In genomic region chr7:115825295-115825694, GRCm38 (mm10) we compare ENCODE assay signal across 9 mouse cellular contexts.
DNase-seq lines count a peak whose midpoint lies in the region; ATAC-seq and TF ChIP-seq lines count a peak whose summit lies in the region.
"Had no signal": no experiment of that assay in that cellular context is flagged by ENCODE, and none has a peak within 500 bp of the region (broad histone marks: within the 10 kb centered on the region; RNA-seq: fewer than 3 reads in every experiment).

No protein-coding gene starts in this region.

- no peak overlapping the region for H3K4me2 ChIP-seq in intestine, embryonic 14.5 days (ENCODE audit: low read length)
- H3K4me2 ChIP-seq in intestine, postnatal 0 days (replicated peaks; ENCODE audit: low read depth) = no peak overlapping the region
- no peak overlapping the region for H3K4me2 ChIP-seq in forebrain, embryonic 13.5 days
- no peak overlapping the region for H3K4me2 ChIP-seq in hindbrain, embryonic 13.5 days

- no peak for ATAC-seq in intestine, embryonic 14.5 days (replicated peaks; ENCODE audit: low FRiP score, low TSS enrichment, low read depth)
- no peak for ATAC-seq in intestine, postnatal 0 days
- ATAC-seq in forebrain, embryonic 13.5 days = peak; percentile 46; the same call in 1 of the 2 replicates
- ATAC-seq in hindbrain, embryonic 13.5 days (ENCODE audit: low FRiP score) = no peak
- ATAC-seq in inflammation-experienced regulatory T-cells, adult 6 months = no peak

- no peak for DNase-seq in intestine, embryonic 14.5 days (ENCODE audit: low spot score)
- DNase-seq in brain, embryonic 14.5 days (ENCODE audit: low read depth) = peak; percentile 79
- DNase-seq in right cerebral cortex, postnatal 4 days = no peak
- no peak for DNase-seq in ovary, postnatal 36 days (ENCODE audit: low spot score)

- H3K4me3 ChIP-seq in intestine, embryonic 14.5 days (ENCODE audit: low read depth, low read length) = no peak overlapping the region
- no peak overlapping the region for H3K4me3 ChIP-seq in intestine, postnatal 0 days (ENCODE audit: low read depth, low read length)
- no peak overlapping the region for H3K4me3 ChIP-seq in forebrain, embryonic 13.5 days
- H3K4me3 ChIP-seq in hindbrain, embryonic 13.5 days = no peak overlapping the region
- H3K4me3 ChIP-seq: left cerebral cortex, adult 2 months had no signal

- no peak for TF ChIP-seq POLR2A in brain, embryonic 14.5 days (IDR thresholded peaks at IDR 0.05; ENCODE audit: borderline replicate concordance, extremely low read depth, insufficient read depth, insufficient read length, poor library complexity, severe bottlenecking)

- no peaks in the 10 kb centered on the region for H3K27me3 ChIP-seq in intestine, embryonic 14.5 days (replicated peaks; ENCODE audit: control insufficient read depth, insufficient read depth, low read length)
- H3K27me3 ChIP-seq in intestine, postnatal 0 days (replicated peaks; ENCODE audit: control insufficient read depth, insufficient read depth, low read length) = no peaks in the 10 kb centered on the region
- H3K27me3 ChIP-seq in forebrain, embryonic 13.5 days = no peaks in the 10 kb centered on the region
- H3K27me3 ChIP-seq in hindbrain, embryonic 13.5 days = no peaks in the 10 kb centered on the region

- H3K27ac ChIP-seq in intestine, embryonic 14.5 days (ENCODE audit: low read depth) = 0 out of 2 replicates have a peak overlapping the region, but pooled peaks have one; percentile 0
- H3K27ac ChIP-seq in intestine, postnatal 0 days (ENCODE audit: low read depth, low read length) = no peak overlapping the region
- peak overlapping the region; percentile 71 for H3K27ac ChIP-seq in forebrain, embryonic 13.5 days
- H3K27ac ChIP-seq in hindbrain, embryonic 13.5 days = peak overlapping the region; percentile 20; the same call in 1 of the 2 replicates
- H3K27ac ChIP-seq: left cerebral cortex, adult 2 months had no signal

- H3K36me3 ChIP-seq in intestine, embryonic 14.5 days (ENCODE audit: control insufficient read depth, insufficient read depth, low read length) = no peaks in the 10 kb centered on the region
- H3K36me3 ChIP-seq in intestine, postnatal 0 days (ENCODE audit: control insufficient read depth, insufficient read depth) = no peaks in the 10 kb centered on the region
- no peaks in the 10 kb centered on the region for H3K36me3 ChIP-seq in forebrain, embryonic 13.5 days (ENCODE audit: poor library complexity, severe bottlenecking)
- no peaks in the 10 kb centered on the region for H3K36me3 ChIP-seq in hindbrain, embryonic 13.5 days

- 75% methylated on average over 3 of the region's 3 CpGs for WGBS in intestine, embryonic 14.5 days
- WGBS in intestine, postnatal 0 days = 81% methylated on average over 3 of the region's 3 CpGs
- 57% methylated on average over 3 of the region's 3 CpGs for whole genome bisulfite sequencing in forebrain, embryonic 13.5 days
- 73% methylated on average over 3 of the region's 3 CpGs for WGBS in hindbrain, embryonic 13.5 days

- no peak overlapping the region for H3K9ac ChIP-seq in intestine, embryonic 14.5 days (ENCODE audit: low read length)
- no peak overlapping the region for H3K9ac ChIP-seq in intestine, postnatal 0 days (ENCODE audit: low read depth, low read length)
- H3K9ac ChIP-seq in forebrain, embryonic 13.5 days = no peak overlapping the region
- H3K9ac ChIP-seq in hindbrain, embryonic 13.5 days = no peak overlapping the region

- H3K9me3 ChIP-seq in intestine, embryonic 14.5 days (ENCODE audit: control insufficient read depth, low read length) = no peaks in the 10 kb centered on the region
- H3K9me3 ChIP-seq in intestine, postnatal 0 days (ENCODE audit: control insufficient read depth) = no peaks in the 10 kb centered on the region
- no peaks in the 10 kb centered on the region; the same call in 1 of the 2 replicates for H3K9me3 ChIP-seq in forebrain, embryonic 13.5 days (replicated peaks)
- no peaks in the 10 kb centered on the region for H3K9me3 ChIP-seq in hindbrain, embryonic 13.5 days

- TF ChIP-seq CTCF in intestine, postnatal 0 days (IDR thresholded peaks at IDR 0.05; ENCODE audit: low read depth) = no peak
- TF ChIP-seq CTCF in brain, embryonic 14.5 days (IDR thresholded peaks at IDR 0.05; ENCODE audit: borderline replicate concordance, extremely low read depth, insufficient read depth, insufficient read length) = no peak

- H3K4me1 ChIP-seq in intestine, embryonic 14.5 days (replicated peaks; ENCODE audit: control insufficient read depth, insufficient read depth, low read length) = peaks cover 24% of the 10 kb centered on the region
- H3K4me1 ChIP-seq in intestine, postnatal 0 days (replicated peaks; ENCODE audit: control insufficient read depth, insufficient read depth, low read length) = 0 out of 2 replicates have a peak, but pooled peaks cover 14% of the 10 kb centered on the region
- H3K4me1 ChIP-seq in forebrain, embryonic 13.5 days = peaks cover 67% of the 10 kb centered on the region
- peaks cover 25% of the 10 kb centered on the region for H3K4me1 ChIP-seq in hindbrain, embryonic 13.5 days (replicated peaks)
